Mouse (Mus musculus) urinary bladder, postnatal 25 days (tissue): Measurements from ENCODE around the gene Mmp28.

Source experiments
- DNase-seq: peaks from one replicate; pipeline ENCODE4 v3.0.0; 2022; ENCODE audit warnings: low spot score

Mmp28 gene

GRCm38 (mm10) chr11:83409087-83409754 is 53.6 kb downstream of the Mmp28 start, which contains the start of gene Rasl10b:
Gene Rasl10b (plus strand): TSS chr11:83409137.
- DNase-seq = no peak

GRCm38 (mm10) chr11:83408242-83408641 is 54.6 kb downstream of the Mmp28 start:
- no peak for DNase-seq

GRCm38 (mm10) chr11:83406391-83406790 is 56.5 kb downstream of the Mmp28 start:
- DNase-seq = no peak

GRCm38 (mm10) chr11:83403787-83404186 is 59.1 kb downstream of the Mmp28 start:
- no peak for DNase-seq

- DNase-seq = no peak
These were observed 64.1 kb downstream of the Mmp28 start for GRCm38 (mm10) chr11:83398724-83399123.

- DNase-seq = no peak
These were observed 65.2 kb downstream of the Mmp28 start for GRCm38 (mm10) chr11:83397626-83398025.

- DNase-seq = no peak
These were observed 68.0 kb downstream of the Mmp28 start for GRCm38 (mm10) chr11:83394802-83395439.

GRCm38 (mm10) chr11:83393062-83393461 is 69.8 kb downstream of the Mmp28 start:
- DNase-seq = no peak
